Mouse (Mus musculus) retina, postnatal 7 days (tissue): ENCODE data around the gene Fgf4.

Experiments used
- DNase-seq: peaks from one replicate; pipeline ENCODE4 v3.0.0-alpha.2; 2012; ENCODE audit warnings: low read depth, low spot score

The Fgf4 gene

GRCm38 (mm10) chr7:144847067-144847466 is at the start of gene Fgf4:
Gene Fgf4 (plus strand): TSS chr7:144847367.
- DNase-seq, result no peak

DNA sequence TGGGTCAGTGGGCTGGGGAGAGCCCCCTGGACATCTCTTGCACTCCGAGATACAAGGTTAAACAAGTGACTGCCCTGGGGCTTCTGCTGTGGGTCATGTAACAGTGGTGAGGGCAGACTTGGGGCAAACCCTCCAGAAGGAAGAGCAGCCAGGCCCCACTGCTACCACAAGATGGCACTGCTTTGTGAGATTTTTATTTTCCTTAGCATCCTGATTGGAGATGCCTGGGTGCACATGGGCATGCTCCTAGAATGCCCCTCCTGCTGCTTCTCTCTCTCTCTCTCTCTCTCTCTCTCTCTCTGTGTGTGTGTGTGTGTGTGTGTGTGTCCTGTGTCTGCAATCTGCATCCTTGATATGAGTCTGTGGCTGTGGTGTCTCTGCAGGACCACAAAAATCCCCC is 48.7 kb upstream of the Fgf4 start:
- peak; percentile 50 for DNase-seq

DNA sequence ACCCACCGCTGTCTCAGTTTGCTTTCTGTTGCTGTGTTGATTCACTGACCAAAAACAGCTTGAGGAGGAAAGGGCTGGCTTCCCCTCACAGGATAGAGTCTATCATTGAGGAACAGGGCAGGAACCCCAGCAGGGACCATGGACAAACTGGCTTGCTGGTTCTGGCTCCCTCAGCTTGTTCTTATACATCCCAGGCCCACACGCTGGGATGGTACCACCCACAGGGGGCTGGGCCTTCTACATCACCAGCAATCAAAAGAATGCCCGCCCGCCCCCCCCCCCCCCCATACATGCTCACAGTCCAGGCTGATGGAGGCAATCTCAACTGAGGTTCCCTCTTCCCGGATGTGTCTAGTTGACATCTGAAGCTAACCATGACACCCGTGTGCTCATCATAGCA is 40.1 kb upstream of the Fgf4 start:
- no peak for DNase-seq

- no peak for DNase-seq
These were observed 39.1 kb upstream of the Fgf4 start for GRCm38 (mm10) chr7:144807976-144808577.

GRCm38 (mm10) chr7:144811521-144811920 is 35.6 kb upstream of the Fgf4 start:
- no peak for DNase-seq

DNA sequence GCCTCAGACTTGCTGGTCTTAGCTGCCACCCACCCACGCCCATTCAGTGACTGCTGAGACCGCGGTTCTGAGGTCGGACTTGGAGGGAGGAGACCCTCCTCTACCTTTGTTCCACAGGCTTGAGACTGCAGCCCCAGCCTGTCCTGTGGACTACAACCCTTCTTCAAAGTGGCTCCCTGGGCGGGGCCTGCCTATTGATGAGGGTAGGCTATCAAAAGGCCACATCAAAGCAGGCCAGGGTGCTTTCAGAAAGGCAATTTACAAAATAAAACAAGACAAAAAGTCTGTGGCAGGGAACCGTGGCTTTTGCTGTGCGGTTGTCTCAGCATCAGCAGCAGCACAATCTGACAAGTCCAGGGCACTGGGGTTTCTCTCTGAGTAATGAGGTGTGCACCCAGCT is 25.3 kb upstream of the Fgf4 start:
- DNase-seq, result no peak

DNA sequence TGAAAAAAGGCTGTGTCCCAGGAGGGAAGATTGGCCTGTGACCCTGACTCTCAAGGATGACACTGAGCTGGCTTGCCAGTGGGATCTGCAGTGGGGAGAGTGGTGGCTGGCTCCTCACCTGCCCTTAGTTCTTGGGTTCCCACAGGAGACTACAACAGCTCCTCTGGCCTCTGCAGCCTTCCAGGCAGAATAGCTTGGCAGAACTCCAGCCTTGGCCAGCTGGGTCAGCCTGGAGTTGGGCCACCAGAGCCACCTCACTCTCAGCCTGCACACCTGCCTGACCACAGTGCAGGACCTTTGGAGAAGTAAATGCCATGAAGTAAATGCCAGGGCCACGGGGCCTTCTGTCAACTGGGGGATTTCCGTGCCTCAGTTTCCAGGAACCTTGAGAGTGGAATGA is 23.2 kb upstream of the Fgf4 start:
- DNase-seq, result no peak

DNA sequence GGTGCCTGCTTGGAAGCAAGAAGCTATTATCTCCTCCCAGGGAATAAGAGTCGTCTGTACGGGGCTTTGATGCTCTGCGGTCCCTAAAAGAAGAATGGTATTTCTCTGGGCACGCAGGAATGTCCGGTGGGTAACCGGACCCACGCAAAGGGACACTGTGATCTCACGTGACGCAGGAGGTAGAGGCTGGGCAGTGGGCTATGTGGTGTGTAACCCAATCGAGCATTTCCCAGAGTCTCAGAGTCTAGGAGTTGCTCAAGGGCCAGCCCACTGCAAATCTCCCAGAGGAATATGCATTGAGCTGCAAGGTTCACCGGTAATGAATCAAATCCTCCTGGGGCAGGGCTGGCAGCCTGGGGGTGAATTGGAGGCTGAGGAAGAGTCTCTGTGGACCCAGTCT is 18.8 kb upstream of the Fgf4 start:
- DNase-seq, result no peak

DNA sequence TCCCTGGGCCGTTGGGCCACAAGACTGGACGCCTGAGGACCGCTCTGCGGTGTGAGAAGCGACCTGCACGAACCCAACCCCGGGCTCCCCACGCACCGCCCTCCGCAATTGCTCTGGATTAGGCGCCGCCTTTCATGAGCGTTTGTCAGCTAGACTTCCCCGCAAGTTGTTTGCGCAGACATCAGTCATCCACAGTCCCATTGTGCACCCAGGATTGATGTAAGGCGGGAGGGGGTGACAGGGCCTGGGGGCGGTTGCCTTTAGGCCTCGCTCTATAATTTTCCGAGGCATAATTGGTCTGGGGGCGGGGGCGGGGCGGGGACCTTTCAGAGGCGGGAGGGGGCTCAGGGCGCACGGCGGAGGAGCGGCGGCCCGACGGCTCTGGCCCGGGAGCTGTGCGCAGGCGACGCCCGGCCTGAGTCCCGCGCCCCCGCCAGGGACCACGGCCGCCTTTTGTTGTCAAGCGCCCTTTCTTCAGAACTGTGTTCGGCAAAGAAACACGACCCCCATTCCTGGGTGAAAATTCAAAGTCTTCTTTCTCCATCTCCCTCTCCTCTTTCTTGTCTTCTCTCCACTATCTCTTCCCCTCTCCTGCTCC is 9.2 kb upstream of the Fgf4 start, which contains the start of gene Fgf3:
Gene Fgf3, plus strand, starts transcription at position 193 of the 598 bp plus-strand sequence.
- DNase-seq, result no peak

GRCm38 (mm10) chr7:144838522-144839503 is 8.4 kb upstream of the Fgf4 start:
- peak; percentile 14 for DNase-seq

- DNase-seq, result peak; percentile 25
These were observed 1.0 kb upstream of the Fgf4 start for GRCm38 (mm10) chr7:144846158-144846557.

- no peak for DNase-seq
These were observed 4.2 kb downstream of the Fgf4 start for GRCm38 (mm10) chr7:144851321-144851720.

- DNase-seq, result no peak
These were observed 7.8 kb downstream of the Fgf4 start for GRCm38 (mm10) chr7:144854966-144855365.

- DNase-seq, result no peak
These were observed 10.0 kb downstream of the Fgf4 start for GRCm38 (mm10) chr7:144857158-144857557.

DNA sequence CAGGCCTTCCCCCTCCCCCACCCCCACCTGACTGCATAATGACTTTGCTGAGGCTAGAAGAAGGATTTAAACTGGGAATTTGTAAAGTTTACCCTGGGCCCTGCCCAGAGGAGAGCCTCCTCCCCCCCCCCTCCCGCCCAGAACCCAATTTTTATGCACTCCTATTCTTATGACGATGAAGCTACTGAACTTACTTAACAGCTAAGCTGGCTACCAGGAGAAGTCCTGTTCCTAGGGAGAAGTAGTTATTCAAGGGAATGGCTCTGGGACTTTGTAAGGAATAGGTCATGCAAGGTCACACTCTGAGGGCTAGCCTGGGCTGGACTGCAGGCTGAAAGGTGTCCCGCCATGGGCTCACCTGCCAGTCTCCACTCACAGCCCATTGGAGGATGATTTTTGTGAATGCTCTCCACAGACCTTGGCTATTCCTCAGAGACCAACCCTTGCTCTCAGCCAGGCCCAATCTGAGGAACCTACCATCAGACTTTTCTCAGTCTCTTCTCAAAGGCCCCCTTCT is 10.7 kb downstream of the Fgf4 start:
- no peak for DNase-seq

- DNase-seq, result no peak
These were observed 11.5 kb downstream of the Fgf4 start for GRCm38 (mm10) chr7:144858702-144859101.

- no peak for DNase-seq
These were observed 14.0 kb downstream of the Fgf4 start for GRCm38 (mm10) chr7:144861056-144861768.

GRCm38 (mm10) chr7:144861769-144862070 is 14.6 kb downstream of the Fgf4 start:
- DNase-seq, result no peak

GRCm38 (mm10) chr7:144862126-144862525 is 15.0 kb downstream of the Fgf4 start:
- DNase-seq, result no peak

GRCm38 (mm10) chr7:144862712-144863111 is 15.5 kb downstream of the Fgf4 start:
- no peak for DNase-seq

- DNase-seq, result no peak
These were observed 16.0 kb downstream of the Fgf4 start for GRCm38 (mm10) chr7:144863196-144863595.
